Mouse (Mus musculus) spleen, adult 2 months (tissue): Measurements from ENCODE around the gene Mt2. TPM values are rescaled to one million over a fixed set of nuclear protein-coding genes. Genes with fewer than 3 reads are reported as not detected.

Source experiments
- DNase-seq, 2 experiments: peaks; one replicate each; pipeline versions ENCODE4 v3.0.0 to v3.0.0-alpha.2; 2012 to 2021; ENCODE audit warnings: low spot score in 2 of 2, low read depth in 1 of 2
- H3K27ac ChIP-seq: fragments of 200-500 bp; 2 replicates; pipeline ENCODE4 v1.5.1; 2012; ENCODE audit warnings: low read length, inconsistent platforms; ENCODE audit not compliant: insufficient read depth
- H3K27me3 ChIP-seq: fragments of 200-500 bp; 2 replicates; pipeline ENCODE4 v1.6.1; 2012; ENCODE audit warnings: mild to moderate bottlenecking, moderate library complexity, low read length, inconsistent platforms; ENCODE audit not compliant: control insufficient read depth, insufficient read depth
- H3K36me3 ChIP-seq: fragments of 200-500 bp; 2 replicates; pipeline ENCODE4 v1.6.1; 2012; ENCODE audit warnings: mild to moderate bottlenecking, low read length, inconsistent platforms; ENCODE audit not compliant: control insufficient read depth, insufficient read depth
- H3K4me1 ChIP-seq: fragments of 200-500 bp; 2 replicates; pipeline ENCODE4 v1.6.1; 2011; ENCODE audit warnings: inconsistent platforms; ENCODE audit not compliant: control insufficient read depth, insufficient read depth, insufficient read length
- H3K4me3 ChIP-seq: fragments of 200-500 bp; 2 replicates; pipeline ENCODE4 v1.5.1; 2011; ENCODE audit warnings: mild to moderate bottlenecking, inconsistent platforms; ENCODE audit not compliant: insufficient read depth, insufficient read length; ENCODE audit errors: extremely low read depth
- CTCF ChIP-seq: fragments of 200-500 bp; IDR thresholded peaks from 2 replicates; pipeline ENCODE4 v1.5.1; 2011; ENCODE audit warnings: mild to moderate bottlenecking, inconsistent platforms; ENCODE audit not compliant: insufficient read depth, insufficient read length, insufficient replicate concordance; ENCODE audit errors: extremely low read depth
- POLR2A ChIP-seq: fragments of 200-500 bp; IDR thresholded peaks from 2 replicates; pipeline ENCODE4 v1.6.1; 2011; ENCODE audit warnings: low read depth, low read length, inconsistent platforms
- WGBS: fragments of 180-500 bp; shearing (Covaris S2); methylation state at CpG from one replicate; pipeline ENCODE4 v1.1.7; 2018; 5-methylcytosine and 5-hydroxymethylcytosine counted together
- polyA plus RNA-seq: library from polyadenylated mRNA; depleted of rRNA; stranded (reverse); fragments of >200 nt; gene quantifications from 2 replicates; pipeline ENCODE4 v1.2.3, GENCODE M21; 2012

Mt2 gene
- polyA plus RNA-seq, 1 experiment, result 19.9 TPM

- H3K4me3 ChIP-seq, result no peak overlapping the region
- no peak for DNase-seq
- no peaks in the 10 kb centered on the region for H3K36me3 ChIP-seq
- H3K27me3 ChIP-seq, result no peaks in the 10 kb centered on the region
- TF ChIP-seq CTCF (no peak), POLR2A (no peak)
- 70% methylated on average over 3 of the region's 3 CpGs for WGBS
- H3K27ac ChIP-seq, result no peak overlapping the region
- no peaks in the 10 kb centered on the region for H3K4me1 ChIP-seq
These were observed 31.6 kb downstream of the Mt2 start for GRCm38 (mm10) chr8:94204043-94204442.

- TF ChIP-seq CTCF, result peak; percentile 67; the same call in 1 of the 2 replicates
- no peak for TF ChIP-seq POLR2A
- 20% methylated on average over 5 of the region's 5 CpGs for WGBS
These were observed 33.3 kb downstream of the Mt2 start for GRCm38 (mm10) chr8:94205736-94206135.

GRCm38 (mm10) chr8:94206256-94206655 is 33.8 kb downstream of the Mt2 start:
- no peaks in the 10 kb centered on the region for H3K36me3 ChIP-seq
- DNase-seq, result no peak
- TF ChIP-seq POLR2A (no peak), CTCF (no peak)
- no peak overlapping the region for H3K27ac ChIP-seq
- H3K27me3 ChIP-seq, result no peaks in the 10 kb centered on the region
- H3K4me3 ChIP-seq, result no peak overlapping the region
- H3K4me1 ChIP-seq, result no peaks in the 10 kb centered on the region
- 90% methylated on average over 8 of the region's 8 CpGs for WGBS

More at GRCm38 (mm10) chr8:94205736-94206135, 33.3 kb downstream of the Mt2 start:
- DNase-seq, result peak in 1 of 2 experiments; percentile 49
- no peaks in the 10 kb centered on the region for H3K4me1 ChIP-seq
- no peaks in the 10 kb centered on the region for H3K36me3 ChIP-seq
- H3K4me3 ChIP-seq, result no peak overlapping the region
- no peak overlapping the region for H3K27ac ChIP-seq
- H3K27me3 ChIP-seq, result no peaks in the 10 kb centered on the region

GRCm38 (mm10) chr8:94207491-94207890 is 35.0 kb downstream of the Mt2 start:
- Histone ChIP-seq H3K27ac (no peak overlapping the region), H3K4me1 (no peaks in the 10 kb centered on the region), H3K36me3 (no peaks in the 10 kb centered on the region), H3K27me3 (no peaks in the 10 kb centered on the region), H3K4me3 (no peak overlapping the region)
- TF ChIP-seq POLR2A (no peak), CTCF (no peak)
- DNase-seq, result no peak
- WGBS, result 69% methylated on average over 2 of the region's 2 CpGs

- no peak overlapping the region for H3K27ac ChIP-seq
- DNase-seq, result no peak
- no peaks in the 10 kb centered on the region for H3K4me1 ChIP-seq
- no peaks in the 10 kb centered on the region for H3K27me3 ChIP-seq
- no peaks in the 10 kb centered on the region for H3K36me3 ChIP-seq
- no peak for TF ChIP-seq POLR2A
- TF ChIP-seq CTCF, result no peak
- H3K4me3 ChIP-seq, result no peak overlapping the region
- 82% methylated on average over 6 of the region's 6 CpGs for WGBS
These were observed 37.2 kb downstream of the Mt2 start for GRCm38 (mm10) chr8:94209639-94210038.

- 76% methylated on average over 3 of the region's 3 CpGs for WGBS
- TF ChIP-seq POLR2A (no peak), CTCF (no peak)
These were observed 37.8 kb downstream of the Mt2 start for GRCm38 (mm10) chr8:94210225-94210624.

GRCm38 (mm10) chr8:94213819-94214218 is 41.4 kb downstream of the Mt2 start:
- no peak for TF ChIP-seq POLR2A
- Histone ChIP-seq H3K36me3 (no peaks in the 10 kb centered on the region), H3K4me1 (peaks cover 3% of the 10 kb centered on the region; the same call in 1 of the 2 replicates), H3K27ac (no peak overlapping the region), H3K27me3 (no peaks in the 10 kb centered on the region), H3K4me3 (peak overlapping the region; percentile 48; the same call in 1 of the 2 replicates)
- no peak for DNase-seq
- WGBS, result 54% methylated on average over 6 of the region's 6 CpGs

More at GRCm38 (mm10) chr8:94210225-94210624, 37.8 kb downstream of the Mt2 start:
- H3K4me1 ChIP-seq, result peaks cover 1% of the 10 kb centered on the region; the same call in 1 of the 2 replicates
- no peaks in the 10 kb centered on the region for H3K27me3 ChIP-seq
- H3K4me3 ChIP-seq, result no peak overlapping the region
- no peaks in the 10 kb centered on the region for H3K36me3 ChIP-seq
- no peak overlapping the region for H3K27ac ChIP-seq
- no peak for DNase-seq
